Comparison of ENCODE assay signal across 8 mouse cellular contexts in genomic region chr7:15920645-15921190, GRCm38 (mm10). TPM values are rescaled to one million over a fixed set of nuclear protein-coding genes. Genes with fewer than 3 reads are reported as not detected.
A peak's percentile ranks its signal among the peaks of the same experiment; 100 is the strongest.
DNase-seq lines count a peak whose midpoint lies in the region; ATAC-seq and TF ChIP-seq lines count a peak whose summit lies in the region.

No protein-coding gene starts in this region.

- peak overlapping the region; percentile 84 for H3K4me2 ChIP-seq in lung, embryonic 16.5 days (ENCODE audit: low read depth, low read length)
- peak overlapping the region; percentile 72 for H3K4me2 ChIP-seq in forebrain, embryonic 11.5 days (ENCODE audit: low read depth, low read length, severe bottlenecking)
- peak overlapping the region; percentile 79 for H3K4me2 ChIP-seq in limb, embryonic 11.5 days (ENCODE audit: low read depth, severe bottlenecking)

- H3K27me3 ChIP-seq in lung, embryonic 16.5 days (ENCODE audit: control insufficient read depth, insufficient read depth, low read depth, low read length), result no peaks in the 10 kb centered on the region
- H3K27me3 ChIP-seq in forebrain, embryonic 11.5 days (ENCODE audit: control insufficient read depth, insufficient read depth, low read length), result no peaks in the 10 kb centered on the region
- H3K27me3 ChIP-seq in limb, embryonic 11.5 days (ENCODE audit: control insufficient read depth, insufficient read depth, low read length), result no peaks in the 10 kb centered on the region
- no peaks in the 10 kb centered on the region for H3K27me3 ChIP-seq in small intestine, adult 2 months (ENCODE audit: control insufficient read depth, insufficient read depth, low read length)

- no peak for TF ChIP-seq CTCF in small intestine, adult 2 months (IDR thresholded peaks at IDR 0.05; ENCODE audit: extremely low read depth, insufficient read length, insufficient replicate concordance, low read depth, low read length)

- H3K27ac ChIP-seq in lung, embryonic 16.5 days (ENCODE audit: low read length), result no peak overlapping the region
- no peak overlapping the region for H3K27ac ChIP-seq in forebrain, embryonic 11.5 days (ENCODE audit: low read depth, low read length)
- no peak overlapping the region for H3K27ac ChIP-seq in limb, embryonic 11.5 days (replicated peaks; ENCODE audit: low read depth, low read length)
- H3K27ac ChIP-seq in small intestine, adult 2 months (ENCODE audit: insufficient read depth, low read depth, low read length), result no peak overlapping the region

- H3K9me3 ChIP-seq in lung, embryonic 16.5 days (ENCODE audit: control insufficient read depth, low read length), result no peaks in the 10 kb centered on the region
- no peaks in the 10 kb centered on the region for H3K9me3 ChIP-seq in forebrain, embryonic 11.5 days (ENCODE audit: control insufficient read depth, low read length)
- H3K9me3 ChIP-seq in limb, embryonic 11.5 days (ENCODE audit: control insufficient read depth, low read length), result no peaks in the 10 kb centered on the region; the same call in 1 of the 2 replicates

- peaks cover 22% of the 10 kb centered on the region for H3K36me3 ChIP-seq in lung, embryonic 16.5 days (ENCODE audit: control insufficient read depth, insufficient read depth, low read length)
- peaks cover 11% of the 10 kb centered on the region for H3K36me3 ChIP-seq in forebrain, embryonic 11.5 days (ENCODE audit: control insufficient read depth, insufficient read depth, low read length)
- peaks cover 14% of the 10 kb centered on the region for H3K36me3 ChIP-seq in limb, embryonic 11.5 days (ENCODE audit: control insufficient read depth, insufficient read depth, low read length)
- peaks cover 13% of the 10 kb centered on the region for H3K36me3 ChIP-seq in small intestine, adult 2 months (ENCODE audit: control insufficient read depth, insufficient read depth, low read length)

- H3K4me3 ChIP-seq in lung, embryonic 16.5 days (ENCODE audit: low read length), result peak overlapping the region; percentile 84
- peak overlapping the region; percentile 61 for H3K4me3 ChIP-seq in forebrain, embryonic 11.5 days (ENCODE audit: low read depth, low read length)
- H3K4me3 ChIP-seq in limb, embryonic 11.5 days (ENCODE audit: low read depth, low read length), result peak overlapping the region; percentile 71
- peak overlapping the region; percentile 5; the same call in 1 of the 2 replicates for H3K4me3 ChIP-seq in small intestine, adult 2 months (ENCODE audit: low read depth, low read length)

- H3K4me1 ChIP-seq in lung, embryonic 16.5 days (replicated peaks; ENCODE audit: control insufficient read depth, insufficient read depth, low read length), result peaks cover 16% of the 10 kb centered on the region
- H3K4me1 ChIP-seq in forebrain, embryonic 11.5 days (replicated peaks; ENCODE audit: control insufficient read depth, insufficient read depth, low read length), result peaks cover 12% of the 10 kb centered on the region
- peaks cover 11% of the 10 kb centered on the region for H3K4me1 ChIP-seq in limb, embryonic 11.5 days (ENCODE audit: control insufficient read depth, insufficient read depth, low read length)
- H3K4me1 ChIP-seq in small intestine, adult 2 months (ENCODE audit: control insufficient read depth, insufficient read depth, insufficient read length, low read length), result peaks cover 14% of the 10 kb centered on the region; the same call in 1 of the 2 replicates

- TF ChIP-seq POLR2A in small intestine, adult 2 months (IDR thresholded peaks at IDR 0.05; ENCODE audit: low read depth, low read length), result no peak

- ATAC-seq in lung, embryonic 16.5 days (ENCODE audit: low read depth), result no peak
- ATAC-seq in forebrain, embryonic 11.5 days (replicated peaks; ENCODE audit: low FRiP score), result no peak
- no peak for ATAC-seq in limb, embryonic 11.5 days (ENCODE audit: insufficient number of reproducible peaks, low FRiP score, low TSS enrichment, low read depth)

- 81% methylated on average over 6 of the region's 6 CpGs for WGBS in lung, embryonic 16.5 days
- 91% methylated on average over 6 of the region's 6 CpGs for WGBS in forebrain, embryonic 11.5 days
- WGBS in limb, embryonic 11.5 days, result 88% methylated on average over 6 of the region's 6 CpGs
- WGBS in small intestine, adult 2 months, result 84% methylated on average over 6 of the region's 6 CpGs

- peak overlapping the region; percentile 86 for H3K9ac ChIP-seq in lung, embryonic 16.5 days (ENCODE audit: low read length)
- H3K9ac ChIP-seq in forebrain, embryonic 11.5 days (ENCODE audit: low read length), result peak overlapping the region; percentile 81
- no peak overlapping the region for H3K9ac ChIP-seq in limb, embryonic 11.5 days (ENCODE audit: low read length)

- no peak for DNase-seq in lung, adult 18-20 months
- DNase-seq in forebrain, embryonic 11.5 days (ENCODE audit: low spot score), result no peak
- no peak for DNase-seq in limb, embryonic 11.5 days (ENCODE audit: low spot score)
- no peak for DNase-seq in urinary bladder, adult 2 months (ENCODE audit: low spot score)
- no peak for DNase-seq in lung, postnatal 25 days (ENCODE audit: low spot score)
- no peak for DNase-seq in frontal cortex, postnatal 10 days (ENCODE audit: low spot score in 2 of 2)

RNA-seq across cellular contexts. Expression of gene Selenow, which starts 1.5 kb away (rescaled TPM):
- 755 and 791 TPM in 2 replicates for polyA plus RNA-seq in lung, embryonic 16.5 days (2015; fragmentation: Nextera tagmentation; extraction: Ambion mirVana)
- polyA plus RNA-seq in forebrain, embryonic 11.5 days (2014; fragmentation: Nextera tagmentation; extraction: Ambion mirVana), result 944 and 965 TPM in 2 replicates
- 778 and 804 TPM in 2 replicates for polyA plus RNA-seq in limb, embryonic 11.5 days (2014; fragmentation: Nextera tagmentation; extraction: Ambion mirVana)
- polyA plus RNA-seq in small intestine, adult 2 months (2012; rRNA removed), result 160 and 311 TPM in 2 replicates
- polyA plus RNA-seq in urinary bladder, adult 2 months (2012; rRNA removed), result 482 and 493 TPM in 2 replicates

RNA-seq across cellular contexts. Expression of gene Nop53, which starts 25.2 kb away (rescaled TPM):
- polyA plus RNA-seq in lung, embryonic 16.5 days (2015; fragmentation: Nextera tagmentation; extraction: Ambion mirVana), result 185 and 189 TPM in 2 replicates
- polyA plus RNA-seq in forebrain, embryonic 11.5 days (2014; fragmentation: Nextera tagmentation; extraction: Ambion mirVana), result 169 and 174 TPM in 2 replicates
- 195 and 197 TPM in 2 replicates for polyA plus RNA-seq in limb, embryonic 11.5 days (2014; fragmentation: Nextera tagmentation; extraction: Ambion mirVana)
- polyA plus RNA-seq in small intestine, adult 2 months (2012; rRNA removed), result 56.8 and 120 TPM in 2 replicates
- polyA plus RNA-seq in urinary bladder, adult 2 months (2012; rRNA removed), result 161 and 200 TPM in 2 replicates

RNA-seq across cellular contexts. Expression of gene Crxos, which starts 38.3 kb away (rescaled TPM):
- polyA plus RNA-seq in lung, embryonic 16.5 days (2015; fragmentation: Nextera tagmentation; extraction: Ambion mirVana), result not detected in 2 replicates
- polyA plus RNA-seq in forebrain, embryonic 11.5 days (2014; fragmentation: Nextera tagmentation; extraction: Ambion mirVana), result not detected in 2 replicates
- not detected in 2 replicates for polyA plus RNA-seq in limb, embryonic 11.5 days (2014; fragmentation: Nextera tagmentation; extraction: Ambion mirVana)
- not detected in 2 replicates for polyA plus RNA-seq in small intestine, adult 2 months (2012; rRNA removed)
- not detected in 2 replicates for polyA plus RNA-seq in urinary bladder, adult 2 months (2012; rRNA removed)

RNA-seq across cellular contexts. Expression of gene Crx, which starts 41.0 kb away (rescaled TPM):
- not detected in 2 replicates for polyA plus RNA-seq in lung, embryonic 16.5 days (2015; fragmentation: Nextera tagmentation; extraction: Ambion mirVana)
- polyA plus RNA-seq in forebrain, embryonic 11.5 days (2014; fragmentation: Nextera tagmentation; extraction: Ambion mirVana), result not detected in 2 replicates
- not detected in 2 replicates for polyA plus RNA-seq in limb, embryonic 11.5 days (2014; fragmentation: Nextera tagmentation; extraction: Ambion mirVana)
- not detected in 2 replicates for polyA plus RNA-seq in small intestine, adult 2 months (2012; rRNA removed)
- polyA plus RNA-seq in urinary bladder, adult 2 months (2012; rRNA removed), result not detected in 2 replicates

RNA-seq across cellular contexts. Expression of gene Ehd2, which starts 46.6 kb away (rescaled TPM):
- 95.0 and 109 TPM in 2 replicates for polyA plus RNA-seq in lung, embryonic 16.5 days (2015; fragmentation: Nextera tagmentation; extraction: Ambion mirVana)
- polyA plus RNA-seq in forebrain, embryonic 11.5 days (2014; fragmentation: Nextera tagmentation; extraction: Ambion mirVana), result 10.4 and 11.3 TPM in 2 replicates
- polyA plus RNA-seq in limb, embryonic 11.5 days (2014; fragmentation: Nextera tagmentation; extraction: Ambion mirVana), result 8.1 and 9.3 TPM in 2 replicates
- polyA plus RNA-seq in small intestine, adult 2 months (2012; rRNA removed), result 11.9 and 14.5 TPM in 2 replicates
- polyA plus RNA-seq in urinary bladder, adult 2 months (2012; rRNA removed), result 75.8 and 96.6 TPM in 2 replicates

Comparison
In these comparisons a context has a peak if more than half of its experiments do, and no peak if none do; other contexts are left out.
1. H3K4me3 ChIP-seq: peak in every context shown above with its lines; median percentile 84 in lung, embryonic 16.5 days; 71 in limb, embryonic 11.5 days; 61 in forebrain, embryonic 11.5 days; 5 in small intestine, adult 2 months.